8 mouse cellular contexts compared by ENCODE assay signal in the genomic region with DNA sequence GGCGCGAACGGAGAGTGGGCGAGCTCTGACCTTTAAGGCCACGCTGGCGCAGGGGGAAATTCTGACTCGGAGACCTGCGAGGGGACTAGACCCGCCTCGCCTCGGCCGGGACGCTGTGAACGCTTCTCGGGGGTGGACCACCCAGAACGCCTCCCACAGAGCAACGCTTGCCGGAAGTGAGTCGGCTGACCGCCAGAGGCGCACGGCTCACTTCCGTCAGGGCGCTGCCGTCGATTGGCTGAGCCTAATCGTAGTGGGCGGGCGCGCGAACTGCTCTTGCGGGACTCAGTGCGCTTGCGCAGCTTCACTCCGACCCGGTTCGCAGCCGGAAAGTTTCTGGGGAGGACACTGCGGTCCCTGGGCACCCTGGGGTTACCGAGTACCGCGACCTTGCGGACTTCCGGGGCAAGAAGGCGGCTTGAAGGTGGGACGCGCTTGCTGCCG. TPM values are rescaled to one million over a fixed set of nuclear protein-coding genes. Genes with fewer than 3 reads are reported as not detected.
DNase-seq lines count a peak whose midpoint lies in the region; ATAC-seq and TF ChIP-seq lines count a peak whose summit lies in the region.

A gene (minus strand): TSS at position 148 of the 444 bp plus-strand sequence.
A gene (plus strand): TSS at position 273 of the 444 bp plus-strand sequence.

- TF ChIP-seq POLR2A in cortical plate, adult 2 months (IDR thresholded peaks at IDR 0.05; ENCODE audit: extremely low read depth, insufficient read depth, low read length), result peak; percentile 87

- peak; percentile 98 for DNase-seq in gastrocnemius, postnatal 10 days
- DNase-seq in left cerebral cortex, postnatal 10 days (ENCODE audit: extremely low spot score in 1 of 2, low spot score in 2 of 2), result peak; percentile 95 to 99
- peak; percentile 95 for DNase-seq in right cerebral cortex, postnatal 25 days
- DNase-seq in urinary bladder, postnatal 4 days (ENCODE audit: low spot score in 2 of 2), result peak; percentile 95 to 96

- H3K4me1 ChIP-seq in cortical plate, adult 2 months (ENCODE audit: control insufficient read depth, insufficient read depth, low read length), result peaks cover 9% of the 10 kb centered on the region

- intact Hi-C loops in left cerebral cortex, postnatal 10 days (cut with DNase I), result no loop called here

- H3K4me3 ChIP-seq in cortical plate, adult 2 months (ENCODE audit: insufficient read depth, low read length), result peak within 1 kb of the TSS; percentile 50

- TF ChIP-seq CTCF in cortical plate, adult 2 months (IDR thresholded peaks at IDR 0.05; ENCODE audit: extremely low read depth, insufficient read depth, low read length), result peak; percentile 21; the same call in 1 of the 2 replicates

- peak; percentile 63 for ATAC-seq in activated CD4-positive, CD25-positive, alpha-beta regulatory T cell, adult 4 months
- ATAC-seq in inflammation-experienced regulatory T-cells, adult 6 months, result peak; percentile 66
- ATAC-seq in megakaryocyte-erythroid progenitor cell, adult 5-6 weeks (replicated peaks; ENCODE audit: low FRiP score, low TSS enrichment, poor library complexity, severe bottlenecking), result peak; percentile 90

- peak within 1 kb of the TSS; percentile 57 for H3K27ac ChIP-seq in cortical plate, adult 2 months (ENCODE audit: insufficient read depth, low read length)

RNA-seq across cellular contexts. Expression of the first gene that starts in this region (rescaled TPM):
- polyA plus RNA-seq in activated CD4-positive, CD25-positive, alpha-beta regulatory T cell, adult 4 months (2017; shearing (Covaris generic)), result 100 to 1,000 TPM; 449 to 481 TPM
- 284 and 300 TPM in 2 replicates for polyA plus RNA-seq in cortical plate, adult 2 months (2012; rRNA removed)
- total RNA-seq in gastrocnemius, postnatal 10 days (2021), result 100 to 1,000 TPM; 427 to 492 TPM
- polyA plus RNA-seq in inflammation-experienced regulatory T-cells, adult 6 months (2017; shearing (Covaris generic)), result 100 to 1,000 TPM; 379 to 537 (median 522) TPM
- total RNA-seq in left cerebral cortex, postnatal 10 days (2021), result 100 to 1,000 TPM; 213 to 216 TPM
- 339 and 364 TPM in 2 replicates for total RNA-seq in megakaryocyte-erythroid progenitor cell, adult 5-6 weeks (2014; fragmentation: Nextera tagmentation)
- total RNA-seq in megakaryocyte-erythroid progenitor cell, adult 5-6 weeks (2017), result 415 and 488 TPM in 2 replicates

RNA-seq across cellular contexts. Expression of the second gene that starts in this region (rescaled TPM):
- 100 to 1,000 TPM; 103 to 140 TPM for polyA plus RNA-seq in activated CD4-positive, CD25-positive, alpha-beta regulatory T cell, adult 4 months (2017; shearing (Covaris generic))
- 0.71 and 0.74 TPM in 2 replicates for polyA plus RNA-seq in cortical plate, adult 2 months (2012; rRNA removed)
- under 1 TPM in 1 of 2 experiments, not detected in 1; 0.27 TPM for total RNA-seq in gastrocnemius, postnatal 10 days (2021)
- 100 to 1,000 TPM; 101 to 158 (median 156) TPM for polyA plus RNA-seq in inflammation-experienced regulatory T-cells, adult 6 months (2017; shearing (Covaris generic))
- total RNA-seq in left cerebral cortex, postnatal 10 days (2021), result under 1 TPM; 0.36 to 0.47 TPM
- total RNA-seq in megakaryocyte-erythroid progenitor cell, adult 5-6 weeks (2014; fragmentation: Nextera tagmentation), result 2.6 TPM in 1 of 2 replicates, not detected in the other
- 7.2 TPM in 1 of 2 replicates, not detected in the other for total RNA-seq in megakaryocyte-erythroid progenitor cell, adult 5-6 weeks (2017)

Comparison
In these comparisons a context has a peak if more than half of its experiments do, and no peak if none do; other contexts are left out.
1. Peak in every context shown above with its lines: DNase-seq, ATAC-seq, H3K4me3 ChIP-seq and H3K27ac ChIP-seq.
2. RNA of the second gene that starts in this region (polyA plus RNA-seq): 101 to 158 TPM in inflammation-experienced regulatory T-cells, adult 6 months and 103 to 140 TPM in activated CD4-positive, CD25-positive, alpha-beta regulatory T cell, adult 4 months; 0.71 to 0.74 TPM in cortical plate, adult 2 months; every median in the first group is over 10 times any median in the second.